Comparison of ENCODE assay signal across 8 mouse cellular contexts in the genomic region with DNA sequence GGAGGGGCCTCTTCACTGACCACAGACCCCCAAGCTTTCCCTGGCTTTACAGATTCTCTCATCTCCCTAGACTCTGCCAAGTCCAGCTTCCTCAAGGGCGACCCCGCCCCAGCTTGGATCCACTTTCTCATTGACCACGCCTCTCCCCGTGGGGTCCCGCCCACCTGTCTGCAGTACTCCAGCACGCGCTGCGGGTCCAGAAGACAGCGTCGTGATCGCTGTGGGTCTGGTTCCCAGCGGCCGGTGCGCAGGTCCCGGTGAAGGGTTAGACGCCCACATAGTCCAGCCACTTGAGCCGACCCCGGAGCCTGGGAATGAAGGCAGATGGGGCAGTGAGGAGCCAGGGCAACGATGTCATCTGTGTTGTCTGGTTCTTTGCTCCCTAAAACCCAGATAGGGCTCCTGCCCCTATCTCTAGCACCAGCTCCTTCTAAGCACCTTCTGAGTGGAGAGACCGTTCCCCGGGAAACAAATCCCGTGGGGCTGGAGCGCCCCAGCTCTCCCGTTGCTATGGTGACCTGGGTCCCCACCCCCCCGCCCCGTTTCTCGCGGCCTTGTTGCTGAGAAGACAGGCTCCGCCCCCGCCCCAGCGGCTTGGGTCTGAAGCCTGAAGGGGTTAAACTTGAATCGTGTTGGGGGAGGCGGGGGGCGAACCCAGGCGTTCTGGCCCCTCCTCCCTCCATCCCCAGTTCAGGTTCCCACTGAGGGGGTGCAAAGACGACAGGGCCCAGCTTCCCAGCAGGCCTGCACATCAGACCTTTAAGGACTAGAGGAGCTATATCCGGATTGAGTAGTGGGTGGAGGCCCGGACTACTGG. TPM values are rescaled to one million over a fixed set of nuclear protein-coding genes. Genes with fewer than 3 reads are reported as not detected.
DNase-seq lines count a peak whose midpoint lies in the region; ATAC-seq and TF ChIP-seq lines count a peak whose summit lies in the region.

No protein-coding gene starts in this region.

- H3K9me3 ChIP-seq in kidney, embryonic 14.5 days (ENCODE audit: control insufficient read depth, low read length), result 0 out of 2 replicates have a peak, but pooled peaks cover 4% of the 10 kb centered on the region
- H3K9me3 ChIP-seq in heart, embryonic 14.5 days (ENCODE audit: control insufficient read depth, low read length), result 0 out of 2 replicates have a peak, but pooled peaks cover 6% of the 10 kb centered on the region
- H3K9me3 ChIP-seq in midbrain, embryonic 10.5 days (replicated peaks), result peaks cover 20% of the 10 kb centered on the region
- no peaks in the 10 kb centered on the region for H3K9me3 ChIP-seq in stomach, postnatal 0 days (ENCODE audit: control insufficient read depth, low read length)

- no peak for TF ChIP-seq EP300 in stomach, postnatal 0 days (optimal IDR thresholded peaks at IDR 0.05)

- H3K4me1 ChIP-seq in kidney, embryonic 14.5 days (ENCODE audit: control insufficient read depth, insufficient read depth, low read length), result peaks cover 10% of the 10 kb centered on the region; the same call in 1 of the 2 replicates
- peaks cover 8 to 12% of the 10 kb centered on the region in 2 experiments; a peak in 2 of 4 replicates for H3K4me1 ChIP-seq in heart, embryonic 14.5 days (ENCODE audit: control insufficient read depth in 2 of 2, insufficient read depth in 2 of 2, low read length in 2 of 2)
- H3K4me1 ChIP-seq in midbrain, embryonic 10.5 days, result peaks cover 40% of the 10 kb centered on the region
- peaks cover 2% of the 10 kb centered on the region; the same call in 1 of the 2 replicates for H3K4me1 ChIP-seq in stomach, postnatal 0 days (replicated peaks; ENCODE audit: control insufficient read depth, insufficient read depth)

- DNase-seq in kidney, adult 18-20 months, result no peak
- DNase-seq in cerebellum, postnatal 36 days, result peak; percentile 22 to 41
- DNase-seq in left cerebral cortex, adult 11 months (ENCODE audit: low spot score), result peak; percentile 81
- DNase-seq in midbrain, embryonic 10.5 days (ENCODE audit: low spot score), result peak; percentile 89
- DNase-seq in stomach, postnatal 0 days (ENCODE audit: low spot score), result peak; percentile 45
- no peak for DNase-seq in urinary bladder, adult 2 months (ENCODE audit: low spot score)

- peak overlapping the region; percentile 94 for H3K4me2 ChIP-seq in kidney, embryonic 14.5 days (replicated peaks; ENCODE audit: low read depth, low read length)
- H3K4me2 ChIP-seq in heart, embryonic 14.5 days (ENCODE audit: low read length), result peak overlapping the region; percentile 80
- H3K4me2 ChIP-seq in stomach, postnatal 0 days (replicated peaks; ENCODE audit: low read depth), result peak overlapping the region; percentile 88

- TF ChIP-seq CTCF in stomach, postnatal 0 days (IDR thresholded peaks at IDR 0.05; ENCODE audit: low read depth), result no peak

- H3K27ac ChIP-seq in kidney, embryonic 14.5 days (ENCODE audit: low read depth, low read length), result no peak overlapping the region
- H3K27ac ChIP-seq in heart, embryonic 14.5 days (replicated peaks in 1 of 2; ENCODE audit: control insufficient read depth in 1 of 2, insufficient read depth in 1 of 2, low read depth in 2 of 2, low read length in 2 of 2), result no peak overlapping the region
- H3K27ac ChIP-seq in midbrain, embryonic 10.5 days (replicated peaks), result peak overlapping the region; percentile 92
- H3K27ac ChIP-seq in stomach, postnatal 0 days (replicated peaks), result no peak overlapping the region

- peak overlapping the region; percentile 64 for H3K9ac ChIP-seq in kidney, embryonic 14.5 days (ENCODE audit: low read depth, low read length)
- peak overlapping the region; percentile 68 for H3K9ac ChIP-seq in heart, embryonic 14.5 days (ENCODE audit: low read length)
- H3K9ac ChIP-seq in stomach, postnatal 0 days (ENCODE audit: low read length), result peak overlapping the region; percentile 52; the same call in 1 of the 2 replicates

- ATAC-seq in kidney, embryonic 14.5 days (ENCODE audit: low FRiP score, low TSS enrichment), result peak; percentile 10; the same call in 1 of the 2 replicates
- no peak for ATAC-seq in heart, embryonic 14.5 days (ENCODE audit: insufficient number of reproducible peaks, insufficient read depth, low FRiP score, low read depth)
- ATAC-seq in stomach, postnatal 0 days (ENCODE audit: low FRiP score, low TSS enrichment), result no peak; the same call in 1 of the 2 replicates

- peak overlapping the region; percentile 66 for H3K4me3 ChIP-seq in kidney, embryonic 14.5 days (ENCODE audit: low read length)
- H3K4me3 ChIP-seq in heart, embryonic 14.5 days (ENCODE audit: control insufficient read depth in 1 of 2, insufficient read depth in 1 of 2, low read depth in 1 of 2, low read length in 2 of 2), result peak overlapping the region; percentile 64 to 68
- peak overlapping the region; percentile 80 for H3K4me3 ChIP-seq in midbrain, embryonic 10.5 days
- H3K4me3 ChIP-seq in stomach, postnatal 0 days (ENCODE audit: low read depth, low read length), result peak overlapping the region; percentile 54

- H3K27me3 ChIP-seq in kidney, embryonic 14.5 days (ENCODE audit: control insufficient read depth, insufficient read depth, low read length), result peaks cover 6% of the 10 kb centered on the region; the same call in 1 of the 2 replicates
- peaks cover 40% of the 10 kb centered on the region for H3K27me3 ChIP-seq in heart, embryonic 14.5 days (ENCODE audit: control insufficient read depth, insufficient read depth, low read length)
- H3K27me3 ChIP-seq in midbrain, embryonic 10.5 days (ENCODE audit: low read depth, poor library complexity, severe bottlenecking), result peaks cover 49% of the 10 kb centered on the region
- no peaks in the 10 kb centered on the region for H3K27me3 ChIP-seq in stomach, postnatal 0 days (ENCODE audit: control insufficient read depth, insufficient read depth, low read length)

- H3K36me3 ChIP-seq in kidney, embryonic 14.5 days (ENCODE audit: control insufficient read depth, insufficient read depth, low read length), result no peaks in the 10 kb centered on the region
- H3K36me3 ChIP-seq in heart, embryonic 14.5 days (ENCODE audit: control insufficient read depth, insufficient read depth, low read length), result no peaks in the 10 kb centered on the region
- H3K36me3 ChIP-seq in midbrain, embryonic 10.5 days, result peaks cover 34% of the 10 kb centered on the region
- no peaks in the 10 kb centered on the region for H3K36me3 ChIP-seq in stomach, postnatal 0 days (ENCODE audit: control insufficient read depth, insufficient read depth, low read length)

- under 1% methylated on average over 38 of the region's 38 CpGs for WGBS in kidney, embryonic 14.5 days
- 1% methylated on average over 38 of the region's 38 CpGs for WGBS in heart, embryonic 14.5 days
- under 1% methylated on average over 38 of the region's 38 CpGs for WGBS in midbrain, embryonic 10.5 days
- WGBS in stomach, postnatal 0 days, result 1% methylated on average over 38 of the region's 38 CpGs

RNA-seq across cellular contexts. Expression of a gene that starts 1.0 kb away (rescaled TPM):
- polyA plus RNA-seq in kidney, embryonic 14.5 days (2014; fragmentation: Nextera tagmentation; extraction: Ambion mirVana), result 16.7 and 19.0 TPM in 2 replicates
- 14.7 and 21.2 TPM in 2 replicates for polyA plus RNA-seq in heart, embryonic 14.5 days (2014; fragmentation: Nextera tagmentation; extraction: Ambion mirVana)
- polyA plus RNA-seq in midbrain, embryonic 10.5 days (2016; fragmentation: Nextera tagmentation; extraction: Ambion mirVana), result 69.6 and 124 TPM in 2 replicates
- 21.7 and 24.1 TPM in 2 replicates for polyA plus RNA-seq in stomach, postnatal 0 days (2015; fragmentation: Nextera tagmentation; extraction: Ambion mirVana)
- polyA plus RNA-seq in urinary bladder, adult 2 months (2012; rRNA removed), result 4.2 and 4.5 TPM in 2 replicates

RNA-seq across cellular contexts. Expression of a gene that starts 13.1 kb away (rescaled TPM):
- 0.20 and 0.54 TPM in 2 replicates for polyA plus RNA-seq in kidney, embryonic 14.5 days (2014; fragmentation: Nextera tagmentation; extraction: Ambion mirVana)
- 0.05 and 0.26 TPM in 2 replicates for polyA plus RNA-seq in heart, embryonic 14.5 days (2014; fragmentation: Nextera tagmentation; extraction: Ambion mirVana)
- polyA plus RNA-seq in midbrain, embryonic 10.5 days (2016; fragmentation: Nextera tagmentation; extraction: Ambion mirVana), result 1.7 and 1.9 TPM in 2 replicates
- polyA plus RNA-seq in stomach, postnatal 0 days (2015; fragmentation: Nextera tagmentation; extraction: Ambion mirVana), result 0.18 TPM in 2 replicates
- not detected in 2 replicates for polyA plus RNA-seq in urinary bladder, adult 2 months (2012; rRNA removed)

RNA-seq across cellular contexts. Expression of a gene that starts 13.8 kb away (rescaled TPM):
- 2.7 and 3.0 TPM in 2 replicates for polyA plus RNA-seq in kidney, embryonic 14.5 days (2014; fragmentation: Nextera tagmentation; extraction: Ambion mirVana)
- 0.08 and 0.14 TPM in 2 replicates for polyA plus RNA-seq in heart, embryonic 14.5 days (2014; fragmentation: Nextera tagmentation; extraction: Ambion mirVana)
- polyA plus RNA-seq in midbrain, embryonic 10.5 days (2016; fragmentation: Nextera tagmentation; extraction: Ambion mirVana), result 0.16 and 0.23 TPM in 2 replicates
- 0.16 and 0.25 TPM in 2 replicates for polyA plus RNA-seq in stomach, postnatal 0 days (2015; fragmentation: Nextera tagmentation; extraction: Ambion mirVana)
- not detected in 2 replicates for polyA plus RNA-seq in urinary bladder, adult 2 months (2012; rRNA removed)

RNA-seq across cellular contexts. Expression of a gene that starts 22.8 kb away (rescaled TPM):
- polyA plus RNA-seq in kidney, embryonic 14.5 days (2014; fragmentation: Nextera tagmentation; extraction: Ambion mirVana), result 1.1 and 1.9 TPM in 2 replicates
- 1.00 and 1.1 TPM in 2 replicates for polyA plus RNA-seq in heart, embryonic 14.5 days (2014; fragmentation: Nextera tagmentation; extraction: Ambion mirVana)
- 1.4 and 1.5 TPM in 2 replicates for polyA plus RNA-seq in midbrain, embryonic 10.5 days (2016; fragmentation: Nextera tagmentation; extraction: Ambion mirVana)
- 1.1 TPM in 2 replicates for polyA plus RNA-seq in stomach, postnatal 0 days (2015; fragmentation: Nextera tagmentation; extraction: Ambion mirVana)
- polyA plus RNA-seq in urinary bladder, adult 2 months (2012; rRNA removed), result 1.8 and 2.0 TPM in 2 replicates

RNA-seq across cellular contexts. Expression of a gene that starts 24.7 kb away (rescaled TPM):
- polyA plus RNA-seq in kidney, embryonic 14.5 days (2014; fragmentation: Nextera tagmentation; extraction: Ambion mirVana), result 0.57 and 1.0 TPM in 2 replicates
- 0.54 and 0.89 TPM in 2 replicates for polyA plus RNA-seq in heart, embryonic 14.5 days (2014; fragmentation: Nextera tagmentation; extraction: Ambion mirVana)
- polyA plus RNA-seq in midbrain, embryonic 10.5 days (2016; fragmentation: Nextera tagmentation; extraction: Ambion mirVana), result 0.35 TPM in 1 of 2 replicates, not detected in the other
- 3.2 and 3.7 TPM in 2 replicates for polyA plus RNA-seq in stomach, postnatal 0 days (2015; fragmentation: Nextera tagmentation; extraction: Ambion mirVana)
- polyA plus RNA-seq in urinary bladder, adult 2 months (2012; rRNA removed), result 3.3 and 3.8 TPM in 2 replicates

Comparison
In these comparisons a context has a peak if more than half of its experiments do, and no peak if none do; other contexts are left out.
1. DNase-seq: peak in cerebellum, postnatal 36 days (2 of 2), left cerebral cortex, adult 11 months (single experiment), midbrain, embryonic 10.5 days (single experiment) and stomach, postnatal 0 days (single experiment); none in kidney, adult 18-20 months (single experiment) and urinary bladder, adult 2 months (single experiment).
2. Peak in every context shown above with its lines, with median percentiles within 50 percentile points of each other: H3K4me2 ChIP-seq, H3K4me3 ChIP-seq and H3K9ac ChIP-seq.